Mouse (Mus musculus): ENCODE measurements at regions not wholly inside any gene's neighbourhood (a gene's known extent, or its start where the extent isn't known, plus 50 kb on each side); places are given as distances from the start of the nearest gene placed in this dataset.
A peak's percentile ranks its signal among the peaks of the same experiment; 100 is the strongest.

DNA sequence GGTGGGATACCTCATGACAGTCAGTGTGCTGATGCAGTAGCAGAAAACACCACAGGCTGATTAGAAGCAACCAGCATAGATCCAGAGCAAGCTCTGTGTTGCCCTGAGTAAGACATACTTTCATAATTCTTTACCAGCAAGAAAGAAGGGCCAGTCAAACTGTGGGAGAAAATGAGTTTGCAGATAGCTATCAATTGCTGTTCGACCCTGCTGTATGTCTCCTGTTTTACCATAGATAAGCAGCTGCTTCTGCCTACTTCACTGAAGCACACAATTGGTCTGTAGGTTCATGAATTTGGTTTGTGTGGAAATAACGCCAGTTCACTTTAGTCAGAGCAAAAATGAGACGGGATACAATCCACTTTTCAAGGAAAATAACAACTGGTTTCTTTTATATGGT is 373.4 kb upstream of the Pbx1 start:
- no peak for DNase-seq

DNA sequence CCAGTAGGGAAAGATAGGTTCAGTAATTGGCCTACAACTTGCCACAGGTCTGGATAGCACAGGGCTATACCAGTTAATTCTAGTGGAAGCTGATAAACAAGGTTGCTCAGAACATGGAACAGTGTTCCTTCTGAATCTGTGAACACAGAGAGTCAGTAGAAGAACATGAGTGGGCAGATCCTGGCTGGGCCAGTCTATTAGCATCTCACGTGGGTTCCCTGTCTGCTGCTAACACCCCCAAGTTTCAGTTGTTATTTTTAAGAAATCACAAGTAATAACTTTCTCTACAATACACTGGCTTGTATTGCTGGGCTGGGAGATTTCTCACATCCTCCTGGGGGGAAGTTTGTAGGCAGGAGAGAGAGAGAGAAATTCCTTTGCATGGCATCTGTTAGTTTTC is 369.0 kb upstream of the Pbx1 start:
- no peak for DNase-seq

GRCm38 (mm10) chr1:168786731-168787130 is 354.7 kb upstream of the Pbx1 start:
- DNase-seq, result no peak

DNA sequence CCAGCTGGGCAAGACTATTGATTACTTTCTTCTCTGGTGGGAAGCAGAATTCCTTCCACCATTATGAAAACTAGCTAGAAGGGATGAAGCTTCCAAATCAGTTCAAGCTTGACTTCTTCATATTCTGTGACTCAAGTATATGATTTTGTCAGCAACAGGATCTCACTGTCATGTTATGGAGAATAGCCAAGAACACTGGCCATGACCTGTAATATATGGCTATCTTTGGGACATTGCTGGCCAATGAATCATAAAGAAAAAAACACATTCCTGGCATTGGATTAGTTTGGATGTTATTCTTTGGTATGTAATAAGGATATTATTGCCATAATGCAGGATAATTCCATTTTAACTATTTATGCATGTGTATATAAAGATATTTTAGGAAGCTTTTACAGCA is 351.8 kb upstream of the Pbx1 start:
- DNase-seq, result no peak

GRCm38 (mm10) chr1:168764368-168764895 is 332.4 kb upstream of the Pbx1 start:
- DNase-seq, result no peak

- no peak for DNase-seq
These were observed 329.0 kb upstream of the Pbx1 start for GRCm38 (mm10) chr1:168761095-168761494.

DNA sequence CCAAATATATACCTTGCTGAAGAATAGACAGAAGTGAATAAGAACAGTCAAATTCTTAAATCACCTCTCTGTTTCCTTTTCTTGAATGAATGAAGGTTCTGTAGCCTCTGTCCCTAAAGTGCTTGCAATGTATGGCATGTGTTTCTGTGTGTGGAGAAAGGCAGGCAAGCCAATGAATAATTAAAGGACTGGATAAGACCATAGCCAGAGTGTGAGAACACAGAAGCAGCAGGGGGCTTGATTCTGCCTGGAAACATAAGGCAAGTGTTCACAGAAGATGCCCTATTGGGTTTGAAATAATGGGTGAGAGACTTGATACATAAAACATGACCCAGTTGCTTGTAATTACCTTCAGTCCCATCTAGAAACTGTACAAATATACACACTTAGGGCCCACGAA is 328.2 kb upstream of the Pbx1 start:
- no peak for DNase-seq

- DNase-seq, result no peak
These were observed 326.8 kb upstream of the Pbx1 start for GRCm38 (mm10) chr1:168758835-168759234.

DNA sequence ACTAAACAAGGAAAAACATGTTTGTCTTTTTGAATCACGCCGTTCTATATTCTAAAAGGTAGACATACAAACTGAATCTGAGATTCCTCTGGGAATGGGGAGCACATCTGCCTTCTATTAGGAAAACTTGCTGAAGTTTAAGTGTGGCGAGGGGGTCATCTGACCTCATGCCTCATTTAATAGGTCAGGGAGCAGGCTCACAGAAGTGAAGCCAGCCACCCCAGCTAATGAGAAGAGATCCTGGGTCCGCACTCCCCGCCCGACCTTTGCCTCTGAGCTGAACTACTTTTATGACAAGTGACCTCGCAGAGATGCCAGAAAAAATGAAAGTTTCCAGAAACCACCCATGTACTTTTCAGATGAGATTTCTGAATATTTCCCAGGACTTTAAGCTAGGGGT is 322.1 kb upstream of the Pbx1 start:
- peak; percentile 7 for DNase-seq

DNA sequence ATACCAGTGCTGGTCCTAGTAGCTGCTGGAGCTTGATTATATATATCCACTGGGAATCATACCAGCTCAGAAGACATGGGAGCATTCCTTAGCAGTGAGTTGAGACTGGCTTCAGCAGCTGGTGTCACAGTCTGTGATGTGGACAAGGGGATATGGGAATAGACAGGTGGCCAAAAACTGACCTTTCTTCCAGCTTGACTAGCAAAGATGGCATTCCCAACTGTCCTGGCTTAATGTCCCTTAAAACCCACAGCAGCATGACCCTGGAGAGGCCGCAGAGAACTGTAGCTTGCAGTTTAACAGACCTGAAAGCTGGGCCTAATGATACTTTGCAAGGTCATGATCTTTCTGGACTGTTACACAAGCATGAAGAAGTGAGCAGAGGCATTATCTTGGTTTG is 311.4 kb upstream of the Pbx1 start:
- DNase-seq, result no peak

- DNase-seq, result no peak
These were observed 305.9 kb upstream of the Pbx1 start for GRCm38 (mm10) chr1:168738005-168738404.

- DNase-seq, result no peak
These were observed 305.3 kb upstream of the Pbx1 start for GRCm38 (mm10) chr1:168737277-168737863.

GRCm38 (mm10) chr1:168733066-168733465 is 301.0 kb upstream of the Pbx1 start:
- no peak for DNase-seq

DNA sequence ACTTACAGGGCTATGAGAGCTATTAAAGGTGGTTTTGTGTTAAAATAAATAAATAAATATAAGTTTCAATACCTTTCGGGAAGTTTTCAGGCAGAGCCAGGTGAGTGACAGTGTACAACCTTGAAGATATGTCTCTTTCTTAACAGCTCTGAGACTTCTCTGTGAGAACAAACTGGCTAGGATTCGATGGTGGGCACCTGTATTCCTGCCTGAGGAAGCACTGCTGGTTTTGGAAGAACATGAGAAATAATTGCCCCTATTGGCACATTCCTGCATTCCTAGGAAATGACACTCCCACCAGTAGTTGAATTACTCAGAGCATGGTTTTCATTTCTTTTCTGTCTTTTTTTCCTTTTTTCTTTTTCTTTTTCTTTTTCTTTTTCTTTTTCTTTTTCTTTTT is 277.8 kb upstream of the Pbx1 start:
- no peak for DNase-seq

GRCm38 (mm10) chr1:168709017-168709681 is 277.1 kb upstream of the Pbx1 start:
- DNase-seq, result peak; percentile 38

DNA sequence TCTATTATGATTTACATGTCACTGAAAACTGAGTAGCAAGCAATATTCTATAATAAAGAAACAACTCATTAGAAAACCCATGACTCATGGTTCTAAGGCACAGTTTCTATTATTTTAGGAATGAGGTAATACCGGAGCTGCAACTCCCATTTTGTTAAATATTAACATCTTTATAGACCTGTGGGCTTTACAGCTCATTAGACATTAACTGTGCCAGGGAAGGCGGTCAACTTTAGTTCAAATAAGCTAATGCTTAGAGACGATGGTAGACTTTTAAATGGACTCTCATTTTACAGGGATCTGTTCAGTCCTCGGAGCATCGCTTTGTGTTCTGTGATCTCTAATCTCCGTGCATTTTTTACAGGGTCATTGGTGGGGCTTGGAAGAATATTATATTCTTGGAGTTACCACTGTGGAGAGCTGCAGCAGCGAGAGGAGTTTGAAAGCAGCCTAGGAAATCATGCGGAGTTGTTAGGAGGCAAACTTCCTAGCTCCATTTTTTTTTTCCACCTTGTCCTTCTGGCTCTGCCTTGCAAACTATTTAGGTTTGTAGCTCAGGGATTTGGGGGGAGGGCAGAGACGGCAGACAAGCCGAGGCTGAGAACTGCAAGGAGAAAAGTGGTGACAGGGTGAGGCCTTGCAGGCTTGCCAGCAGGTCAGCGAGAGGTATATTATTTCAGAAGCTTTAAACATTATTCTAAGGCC is 276.2 kb upstream of the Pbx1 start:
- DNase-seq, result peak; percentile 64

DNA sequence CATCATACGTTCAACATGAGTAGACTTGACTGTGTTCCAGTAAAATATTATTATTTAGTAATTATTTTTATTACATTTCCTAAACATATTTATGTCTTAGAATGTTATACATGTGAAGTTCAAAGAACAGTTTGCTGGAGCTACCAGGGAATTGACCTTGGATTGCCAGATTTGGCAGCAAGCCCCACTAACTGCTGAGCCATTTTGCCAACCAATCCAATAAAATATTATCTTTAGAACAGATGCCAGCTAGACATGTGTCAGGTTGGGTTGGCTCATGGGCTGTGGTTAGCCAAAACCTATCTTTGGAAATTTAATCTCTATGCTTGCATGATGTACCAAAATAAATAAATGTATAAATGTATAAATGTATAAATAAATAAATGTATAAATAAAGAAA is 265.3 kb upstream of the Pbx1 start:
- no peak for DNase-seq

DNA sequence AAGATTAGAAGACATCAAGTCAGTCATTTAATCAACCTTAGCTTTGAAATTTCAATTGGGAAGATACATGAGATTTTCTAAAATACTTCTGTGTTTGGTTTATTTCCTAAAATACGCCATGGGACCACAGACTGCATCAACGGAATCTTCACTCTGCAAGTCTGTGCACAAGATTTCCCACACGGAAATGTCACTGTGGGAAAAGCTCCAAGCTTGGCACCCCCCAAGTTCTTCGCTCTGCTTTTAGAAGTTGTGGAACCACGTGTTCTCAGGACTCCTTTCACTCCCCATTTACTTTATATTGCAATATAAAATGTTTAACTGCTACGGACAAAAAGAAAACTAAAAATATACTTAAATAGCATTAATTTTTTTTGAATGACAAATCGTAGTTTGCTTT is 254.8 kb upstream of the Pbx1 start:
- no peak for DNase-seq

- DNase-seq, result no peak
These were observed 253.1 kb upstream of the Pbx1 start for GRCm38 (mm10) chr1:168685147-168685546.

DNA sequence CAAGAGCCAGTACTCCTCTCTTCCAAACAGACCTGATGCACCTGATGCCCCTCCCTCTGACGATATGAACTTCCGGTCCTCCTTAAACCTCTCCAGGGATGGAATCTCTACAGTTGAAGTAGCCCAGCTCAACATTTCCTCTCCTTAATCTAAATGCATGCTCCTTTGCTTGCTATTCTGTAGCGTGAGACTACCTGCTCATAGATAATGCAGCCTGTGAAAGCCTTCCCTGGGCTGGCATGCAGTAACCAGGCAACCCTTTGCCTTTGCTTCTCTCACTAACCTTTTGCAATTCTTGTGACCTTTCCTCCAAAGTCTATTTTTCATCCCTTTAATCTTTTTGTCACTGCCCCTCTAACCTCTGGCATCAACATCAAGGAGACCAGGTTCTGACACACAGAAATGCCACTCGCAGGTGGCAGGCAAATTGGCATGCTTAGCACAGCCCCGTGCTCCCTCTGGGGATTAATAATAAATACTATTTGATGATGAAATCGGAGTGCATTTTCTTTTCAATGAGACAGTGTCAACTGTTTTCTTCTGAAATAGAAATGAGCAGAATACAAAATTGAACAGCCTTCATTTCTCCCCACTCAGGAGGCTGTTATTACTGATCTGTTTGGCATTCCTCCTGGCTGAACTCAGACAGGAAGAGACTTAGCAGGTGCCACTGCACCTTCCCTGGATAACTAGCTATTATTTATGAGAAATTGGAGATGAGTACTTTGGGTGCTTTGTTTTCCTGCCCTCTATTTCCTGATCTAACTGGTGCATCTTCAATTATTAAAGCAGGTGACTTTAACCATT is 249.8 kb upstream of the Pbx1 start:
- no peak for DNase-seq

DNA sequence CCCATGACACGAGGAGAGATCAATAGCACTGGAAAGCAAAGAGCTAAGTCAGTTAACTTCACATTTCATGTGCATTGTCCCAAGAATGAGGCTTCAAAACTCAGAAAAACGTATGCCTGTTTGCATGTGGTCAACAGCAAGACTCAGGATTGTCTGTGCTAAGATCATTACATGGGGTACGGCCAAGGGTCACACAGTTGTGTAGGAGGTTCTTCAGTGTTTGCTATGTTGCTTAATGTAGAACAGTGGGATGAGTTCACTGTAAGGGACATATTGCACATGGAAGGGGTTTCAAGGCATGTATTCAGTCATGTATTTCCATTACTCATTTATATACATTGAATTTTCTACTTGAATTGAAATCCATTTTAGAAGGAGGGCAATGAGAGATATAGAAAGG is 248.6 kb upstream of the Pbx1 start:
- no peak for DNase-seq

DNA sequence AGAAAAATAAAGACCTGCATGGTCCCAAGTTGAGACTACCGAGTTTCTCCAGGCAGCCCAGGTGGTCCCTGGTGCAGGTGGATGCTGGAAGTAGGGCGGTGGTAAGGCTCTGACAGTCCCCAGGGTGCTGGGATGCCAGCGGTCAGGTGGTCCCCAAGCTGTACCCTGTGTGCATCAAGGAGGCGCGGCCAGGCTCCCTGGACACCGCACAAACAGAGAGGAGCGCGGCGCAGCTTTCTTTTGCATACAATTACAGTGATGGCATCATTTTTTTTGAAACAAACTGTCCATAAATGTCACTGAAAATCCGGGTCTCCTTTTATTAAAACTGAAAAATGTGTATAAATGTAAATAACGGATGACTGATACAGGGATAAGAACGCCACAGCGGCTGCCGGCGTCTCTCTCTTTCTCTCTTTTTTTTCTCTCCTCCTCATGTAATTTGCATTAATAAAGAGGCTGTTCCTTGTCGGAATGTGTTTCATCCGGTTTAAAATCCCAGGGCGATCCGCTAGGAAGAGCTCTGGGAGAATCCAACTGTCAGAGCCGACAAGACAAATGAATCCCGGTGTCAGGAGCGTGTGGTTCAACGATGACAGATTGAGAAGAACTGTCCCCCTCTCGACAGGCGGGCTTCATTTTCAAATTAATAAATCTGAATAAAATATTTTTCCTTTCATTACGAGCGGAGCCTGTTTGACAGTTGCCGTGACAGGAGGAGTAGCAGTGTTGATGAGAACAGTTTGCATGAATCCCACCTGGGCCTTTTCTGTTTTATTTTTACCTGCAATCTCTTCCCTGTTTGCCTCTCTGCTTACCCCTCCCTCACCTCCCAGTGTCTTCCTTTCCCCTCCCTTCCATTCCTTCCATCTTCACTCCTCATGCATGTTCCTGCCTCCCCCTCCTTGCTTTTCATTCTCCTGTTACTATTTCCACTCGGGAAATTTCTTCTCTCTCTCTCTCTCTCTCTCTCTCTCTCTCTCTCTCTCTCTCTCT is 244.6 kb upstream of the Pbx1 start:
- no peak for DNase-seq

Data from kidney, adult 11 months (tissue).